Mouse (Mus musculus): ENCODE data around the gene 2010111I01Rik.

DNA sequence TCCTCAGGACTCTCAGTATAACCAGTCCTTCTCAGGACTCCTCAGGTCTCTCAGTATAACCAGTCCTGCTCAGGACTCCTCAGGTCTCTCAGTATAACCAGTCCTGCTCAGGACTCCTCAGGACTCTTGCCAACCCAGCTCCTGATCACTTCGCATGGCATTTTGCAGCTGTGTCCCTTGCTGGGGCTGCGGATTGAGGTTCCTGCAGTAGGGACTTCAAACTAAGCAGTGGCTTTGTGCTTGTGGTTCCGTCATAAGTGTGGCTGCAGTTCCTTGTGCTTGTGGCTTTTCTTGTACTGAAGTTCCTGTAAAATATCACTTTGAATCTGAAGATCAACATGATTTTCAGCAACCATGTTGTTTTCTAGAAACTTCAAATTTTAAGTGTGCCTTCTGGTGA is 320.1 kb downstream of the 2010111I01Rik start:
- no peak for TF ChIP-seq CTCF (IDR thresholded peaks at IDR 0.05; ENCODE audit: low read depth, low read length)
- TF ChIP-seq POLR2A (IDR thresholded peaks at IDR 0.05; ENCODE audit: extremely low read depth, insufficient read depth, low read length): no peak
